Comparison of ENCODE assay signal across 10 mouse cellular contexts in the genomic region with DNA sequence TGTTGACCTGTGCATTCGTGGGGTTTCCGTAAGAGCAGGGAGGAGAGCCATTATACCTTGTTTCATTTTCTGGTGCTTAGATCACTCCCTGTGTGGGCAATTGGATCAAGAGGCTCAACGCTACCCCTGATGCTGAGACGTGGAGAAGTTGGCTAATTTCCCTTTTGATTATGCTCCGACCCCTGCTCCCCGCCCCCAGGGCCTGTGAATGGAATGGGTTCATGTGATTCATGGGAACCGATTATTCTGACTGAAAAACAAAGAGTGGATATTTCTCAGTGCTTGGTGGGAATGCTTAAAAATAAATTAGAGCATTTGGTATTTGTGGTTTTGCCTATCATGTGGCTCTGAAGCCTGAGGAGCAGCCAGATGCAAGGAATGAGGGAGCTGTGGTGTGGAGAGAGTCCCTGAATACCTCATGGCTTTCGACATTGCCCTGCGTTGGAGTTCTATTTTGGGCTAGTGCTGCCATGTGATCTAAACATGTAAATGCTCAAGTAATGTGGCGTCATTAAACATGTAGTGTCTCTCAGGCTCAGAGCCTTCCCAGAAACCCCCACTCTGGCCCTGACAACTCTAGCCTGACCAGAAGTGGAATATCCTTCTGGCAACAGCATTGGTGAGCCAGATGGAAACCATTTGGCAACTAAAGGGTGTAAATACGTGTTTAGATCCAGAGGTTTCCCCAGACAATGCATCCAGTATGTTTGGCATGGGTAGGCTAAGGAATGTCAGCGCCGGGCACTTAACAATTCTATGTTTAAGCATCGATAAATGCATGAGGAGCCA. TPM values are rescaled to one million over a fixed set of nuclear protein-coding genes. Genes with fewer than 3 reads are reported as not detected.
DNase-seq lines count a peak whose midpoint lies in the region; ATAC-seq and TF ChIP-seq lines count a peak whose summit lies in the region.
"Had no signal": no experiment of that assay in that cellular context is flagged by ENCODE, and none has a peak within 500 bp of the region (broad histone marks: within the 10 kb centered on the region; RNA-seq: fewer than 3 reads in every experiment).

No protein-coding gene starts in this region.

- H3K27ac ChIP-seq in forebrain, embryonic 10.5 days: peak overlapping the region; percentile 77
- H3K27ac ChIP-seq in forebrain, postnatal 0 days (ENCODE audit: low read depth, low read length): no peak overlapping the region
- H3K27ac ChIP-seq in lung, embryonic 15.5 days: peak overlapping the region; percentile 88
- peak overlapping the region; percentile 80 for H3K27ac ChIP-seq in heart, embryonic 16.5 days (ENCODE audit: low read length)
- peak overlapping the region; percentile 71 for H3K27ac ChIP-seq in neural tube, embryonic 13.5 days (replicated peaks)

- no peak overlapping the region for H3K9ac ChIP-seq in forebrain, postnatal 0 days
- no peak overlapping the region for H3K9ac ChIP-seq in lung, embryonic 15.5 days
- H3K9ac ChIP-seq in heart, embryonic 16.5 days (ENCODE audit: low read length): peak overlapping the region; percentile 34; the same call in 1 of the 2 replicates
- H3K9ac ChIP-seq in neural tube, embryonic 13.5 days: 0 out of 2 replicates have a peak overlapping the region, but pooled peaks have one; percentile 35

- no peak for TF ChIP-seq CTCF in forebrain, postnatal 0 days (IDR thresholded peaks at IDR 0.05; ENCODE audit: low read depth)

- H3K4me1 ChIP-seq in forebrain, embryonic 10.5 days: peaks cover 71% of the 10 kb centered on the region
- no peaks in the 10 kb centered on the region for H3K4me1 ChIP-seq in forebrain, postnatal 0 days (ENCODE audit: insufficient read depth)
- peaks cover 59% of the 10 kb centered on the region for H3K4me1 ChIP-seq in lung, embryonic 15.5 days
- peaks cover 24% of the 10 kb centered on the region for H3K4me1 ChIP-seq in heart, embryonic 16.5 days (ENCODE audit: control insufficient read depth, insufficient read depth, low read length)
- peaks cover 55% of the 10 kb centered on the region for H3K4me1 ChIP-seq in neural tube, embryonic 13.5 days (replicated peaks)

- WGBS in forebrain, embryonic 10.5 days: 62% methylated on average over 14 of the region's 14 CpGs
- 32% methylated on average over 14 of the region's 14 CpGs for WGBS in forebrain, postnatal 0 days
- 49% methylated on average over 14 of the region's 14 CpGs for WGBS in lung, embryonic 15.5 days
- whole genome bisulfite sequencing in heart, embryonic 16.5 days: 51% methylated on average over 14 of the region's 14 CpGs
- WGBS in neural tube, embryonic 13.5 days: 49% methylated on average over 14 of the region's 14 CpGs

- H3K36me3 ChIP-seq in forebrain, embryonic 10.5 days (replicated peaks): no peaks in the 10 kb centered on the region
- no peaks in the 10 kb centered on the region for H3K36me3 ChIP-seq in forebrain, postnatal 0 days (ENCODE audit: insufficient read depth)
- H3K36me3 ChIP-seq in lung, embryonic 15.5 days: no peaks in the 10 kb centered on the region
- H3K36me3 ChIP-seq in heart, embryonic 16.5 days (ENCODE audit: control insufficient read depth, insufficient read depth): no peaks in the 10 kb centered on the region
- H3K36me3 ChIP-seq in neural tube, embryonic 13.5 days: no peaks in the 10 kb centered on the region

- no peak overlapping the region for H3K4me3 ChIP-seq in forebrain, embryonic 10.5 days
- no peak overlapping the region for H3K4me3 ChIP-seq in forebrain, postnatal 0 days (ENCODE audit: low read depth, low read length)
- H3K4me3 ChIP-seq in lung, embryonic 15.5 days: no peak overlapping the region
- no peak overlapping the region for H3K4me3 ChIP-seq in heart, embryonic 16.5 days (ENCODE audit: low read length)
- H3K4me3 ChIP-seq in neural tube, embryonic 13.5 days: no peak overlapping the region

- no peak for ATAC-seq in forebrain, postnatal 0 days
- peak; percentile 46 for ATAC-seq in lung, embryonic 15.5 days (ENCODE audit: borderline replicate concordance, extremely low read depth, low FRiP score, low TSS enrichment)
- peak; percentile 14; the same call in 1 of the 2 replicates for ATAC-seq in heart, embryonic 16.5 days (replicated peaks; ENCODE audit: extremely low read depth, insufficient read depth, low FRiP score)
- no peak for ATAC-seq in neural tube, embryonic 13.5 days (ENCODE audit: low read depth)

- no peak overlapping the region for H3K4me2 ChIP-seq in forebrain, postnatal 0 days (ENCODE audit: low read depth)
- H3K4me2 ChIP-seq in lung, embryonic 15.5 days: peak overlapping the region; percentile 43; the same call in 1 of the 2 replicates
- peak overlapping the region; percentile 25; the same call in 1 of the 2 replicates for H3K4me2 ChIP-seq in heart, embryonic 16.5 days (ENCODE audit: low read depth, low read length)
- H3K4me2 ChIP-seq in neural tube, embryonic 13.5 days: no peak overlapping the region

- no peak for DNase-seq in forebrain, embryonic 10.5 days (ENCODE audit: extremely low spot score, low spot score)
- no peak for DNase-seq in forebrain, postnatal 0 days
- no peak for DNase-seq in lung, postnatal 25 days (ENCODE audit: low spot score)
- no peak for DNase-seq in thymus, postnatal 10 days (ENCODE audit: low spot score in 2 of 2)
- DNase-seq in spleen, postnatal 36 days (ENCODE audit: low spot score in 2 of 2): no peak

- no peaks in the 10 kb centered on the region for H3K9me3 ChIP-seq in forebrain, embryonic 10.5 days
- no peaks in the 10 kb centered on the region for H3K9me3 ChIP-seq in forebrain, postnatal 0 days (ENCODE audit: low read length)
- no peaks in the 10 kb centered on the region for H3K9me3 ChIP-seq in lung, embryonic 15.5 days
- H3K9me3 ChIP-seq in heart, embryonic 16.5 days (replicated peaks; ENCODE audit: control insufficient read depth, low read length): no peaks in the 10 kb centered on the region
- no peaks in the 10 kb centered on the region for H3K9me3 ChIP-seq in neural tube, embryonic 13.5 days

- no peaks in the 10 kb centered on the region for H3K27me3 ChIP-seq in forebrain, embryonic 10.5 days (ENCODE audit: poor library complexity, severe bottlenecking)
- H3K27me3 ChIP-seq in forebrain, postnatal 0 days (ENCODE audit: insufficient read depth, low read length): no peaks in the 10 kb centered on the region
- H3K27me3 ChIP-seq in lung, embryonic 15.5 days: no peaks in the 10 kb centered on the region
- no peaks in the 10 kb centered on the region for H3K27me3 ChIP-seq in heart, embryonic 16.5 days (ENCODE audit: control insufficient read depth, insufficient read depth, low read length)
- H3K27me3 ChIP-seq in neural tube, embryonic 13.5 days: no peaks in the 10 kb centered on the region

RNA-seq across cellular contexts. Expression of a gene that starts 24.5 kb away (rescaled TPM):
- not detected in 2 replicates for polyA plus RNA-seq in forebrain, embryonic 10.5 days (2016; fragmentation: Nextera tagmentation; extraction: Ambion mirVana)
- not detected in 2 replicates for total RNA-seq in forebrain, postnatal 0 days (2014; rRNA removed)
- 0.25 and 0.43 TPM in 2 replicates for polyA plus RNA-seq in forebrain, postnatal 0 days (2015; fragmentation: Nextera tagmentation; extraction: Ambion mirVana)
- polyA plus RNA-seq in lung, embryonic 15.5 days (2015; fragmentation: Nextera tagmentation; extraction: Ambion mirVana): not detected in 2 replicates
- polyA plus RNA-seq in heart, embryonic 16.5 days (2015; fragmentation: Nextera tagmentation; extraction: Ambion mirVana): not detected in 2 replicates
- not detected in 2 replicates for polyA plus RNA-seq in neural tube, embryonic 13.5 days (2015; fragmentation: Nextera tagmentation; extraction: Ambion mirVana)
- total RNA-seq: liver, adult 2 months had no signal
- polyA plus RNA-seq: liver, adult 2 months; spleen, adult 2 months had no signal

RNA-seq across cellular contexts. Expression of a gene that starts 34.9 kb away (rescaled TPM):
- 21.0 and 25.0 TPM in 2 replicates for polyA plus RNA-seq in forebrain, embryonic 10.5 days (2016; fragmentation: Nextera tagmentation; extraction: Ambion mirVana)
- 14.9 and 20.5 TPM in 2 replicates for total RNA-seq in forebrain, postnatal 0 days (2014; rRNA removed)
- polyA plus RNA-seq in forebrain, postnatal 0 days (2015; fragmentation: Nextera tagmentation; extraction: Ambion mirVana): 19.8 and 23.9 TPM in 2 replicates
- polyA plus RNA-seq in lung, embryonic 15.5 days (2015; fragmentation: Nextera tagmentation; extraction: Ambion mirVana): 35.7 and 36.4 TPM in 2 replicates
- polyA plus RNA-seq in heart, embryonic 16.5 days (2015; fragmentation: Nextera tagmentation; extraction: Ambion mirVana): 27.0 and 31.7 TPM in 2 replicates
- polyA plus RNA-seq in neural tube, embryonic 13.5 days (2015; fragmentation: Nextera tagmentation; extraction: Ambion mirVana): 35.9 and 36.5 TPM in 2 replicates

Comparison
In these comparisons a context has a peak if more than half of its experiments do, and no peak if none do; other contexts are left out.
1. ATAC-seq: peak in lung, embryonic 15.5 days (single experiment) and heart, embryonic 16.5 days (single experiment); none in forebrain, postnatal 0 days (single experiment) and neural tube, embryonic 13.5 days (single experiment).
2. H3K4me2 ChIP-seq: peak in lung, embryonic 15.5 days (single experiment) and heart, embryonic 16.5 days (single experiment); none in forebrain, postnatal 0 days (single experiment) and neural tube, embryonic 13.5 days (single experiment).
3. H3K9ac ChIP-seq: peak in heart, embryonic 16.5 days (single experiment) and neural tube, embryonic 13.5 days (single experiment); none in forebrain, postnatal 0 days (single experiment) and lung, embryonic 15.5 days (single experiment).